Mouse (Mus musculus): ENCODE measurements around the gene Crtc3. TPM values are rescaled to one million over a fixed set of nuclear protein-coding genes. Genes with fewer than 3 reads are reported as not detected.

Gene Crtc3
- polyA plus RNA-seq, 1 experiment from 2014 or later: 16.1 TPM

GRCm38 (mm10) chr7:80606435-80606834 lies 82.2 kb downstream of the Crtc3 start:
- no peaks in the 10 kb centered on the region for H3K27me3 ChIP-seq (replicated peaks; ENCODE audit: control insufficient read depth, insufficient read depth, low read length)
- peaks cover 7% of the 10 kb centered on the region for H3K36me3 ChIP-seq (ENCODE audit: control insufficient read depth, insufficient read depth, low read length)
- H3K9me3 ChIP-seq (ENCODE audit: control insufficient read depth, low read length): no peaks in the 10 kb centered on the region
- no peaks in the 10 kb centered on the region for H3K4me1 ChIP-seq (ENCODE audit: control insufficient read depth, insufficient read depth, low read depth, low read length)
- no peak overlapping the region for H3K4me2 ChIP-seq (ENCODE audit: low read length)
- 76% methylated on average over 4 of the region's 4 CpGs for WGBS
- H3K4me3 ChIP-seq (ENCODE audit: low read length): no peak overlapping the region
- H3K27ac ChIP-seq (ENCODE audit: low read depth, low read length): no peak overlapping the region
- no peak overlapping the region for H3K9ac ChIP-seq (ENCODE audit: low read depth, low read length)
- no peak for ATAC-seq

DNA sequence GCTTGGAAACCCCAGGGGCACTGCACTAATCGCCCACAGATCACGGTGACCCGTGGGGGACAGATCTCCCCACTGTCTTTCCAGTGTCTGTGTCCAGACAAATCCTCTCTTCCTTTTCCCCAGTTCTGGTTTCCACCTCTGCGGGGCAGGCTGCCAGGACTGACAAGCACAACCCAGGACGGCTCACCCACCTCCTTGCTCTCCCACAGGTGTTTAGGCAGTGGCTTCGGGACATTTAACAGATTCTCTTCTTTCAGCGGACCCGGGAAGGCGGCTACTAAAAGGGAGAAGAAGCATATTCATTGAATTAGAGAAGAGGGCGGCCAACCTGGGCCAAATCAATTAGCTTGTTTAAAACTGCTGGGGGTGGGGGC lies 83.1 kb downstream of the Crtc3 start:
- ATAC-seq: no peak
- Histone ChIP-seq H3K4me2 (ENCODE audit: low read length) (no peak overlapping the region), H3K27me3 (replicated peaks; ENCODE audit: control insufficient read depth, insufficient read depth, low read length) (no peaks in the 10 kb centered on the region), H3K4me1 (ENCODE audit: control insufficient read depth, insufficient read depth, low read depth, low read length) (no peaks in the 10 kb centered on the region), H3K9ac (ENCODE audit: low read depth, low read length) (no peak overlapping the region), H3K27ac (ENCODE audit: low read depth, low read length) (no peak overlapping the region), H3K9me3 (ENCODE audit: control insufficient read depth, low read length) (no peaks in the 10 kb centered on the region), H3K36me3 (ENCODE audit: control insufficient read depth, insufficient read depth, low read length) (peaks cover 9% of the 10 kb centered on the region), H3K4me3 (ENCODE audit: low read length) (no peak overlapping the region)
- WGBS: 15% methylated on average over 10 of the region's 10 CpGs

DNA sequence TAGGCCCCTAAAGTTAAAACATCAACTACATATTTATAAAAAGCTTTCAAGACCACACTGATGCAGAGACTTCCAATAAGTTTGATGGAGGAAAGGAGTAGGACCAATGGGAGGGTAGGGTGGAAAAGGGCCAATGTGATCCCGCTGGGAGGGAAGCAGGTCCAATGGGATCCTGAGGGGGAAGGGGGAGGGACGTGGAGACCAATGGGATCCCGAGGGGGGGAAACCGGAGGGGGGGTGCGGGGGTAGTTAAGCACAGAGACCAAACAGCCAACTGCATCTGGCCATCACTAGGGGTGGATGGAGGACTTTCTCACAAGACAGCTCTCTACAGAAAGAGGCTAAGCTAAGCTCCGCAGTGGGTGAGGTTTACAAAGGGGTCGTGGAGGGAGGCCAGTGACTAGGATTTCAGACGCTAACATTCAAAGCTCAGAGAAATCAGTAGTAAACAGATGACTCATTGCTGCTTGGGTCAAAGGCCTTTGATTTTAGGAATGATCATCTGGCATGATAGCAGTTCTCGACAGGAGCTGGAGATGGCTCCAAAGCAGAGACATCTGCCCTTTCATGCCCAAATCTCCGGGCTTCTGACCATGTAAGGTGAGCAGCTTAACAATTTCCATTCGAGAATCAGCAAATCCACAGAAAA lies 83.6 kb downstream of the Crtc3 start:
- Histone ChIP-seq H3K9ac (ENCODE audit: low read depth, low read length) (no peak overlapping the region), H3K27ac (ENCODE audit: low read depth, low read length) (no peak overlapping the region), H3K9me3 (ENCODE audit: control insufficient read depth, low read length) (no peaks in the 10 kb centered on the region), H3K4me3 (ENCODE audit: low read length) (no peak overlapping the region), H3K4me2 (ENCODE audit: low read length) (no peak overlapping the region), H3K27me3 (replicated peaks; ENCODE audit: control insufficient read depth, insufficient read depth, low read length) (no peaks in the 10 kb centered on the region), H3K36me3 (ENCODE audit: control insufficient read depth, insufficient read depth, low read length) (peaks cover 12% of the 10 kb centered on the region), H3K4me1 (ENCODE audit: control insufficient read depth, insufficient read depth, low read depth, low read length) (no peaks in the 10 kb centered on the region)
- ATAC-seq: no peak
- WGBS: 51% methylated on average over 11 of the region's 11 CpGs

- no peak for ATAC-seq
- 87% methylated on average over 1 of the region's 1 CpGs for WGBS
- Histone ChIP-seq H3K9ac (ENCODE audit: low read depth, low read length) (no peak overlapping the region), H3K36me3 (ENCODE audit: control insufficient read depth, insufficient read depth, low read length) (peaks cover 23% of the 10 kb centered on the region), H3K4me3 (ENCODE audit: low read length) (no peak overlapping the region), H3K4me2 (ENCODE audit: low read length) (no peak overlapping the region), H3K27ac (ENCODE audit: low read depth, low read length) (no peak overlapping the region), H3K9me3 (ENCODE audit: control insufficient read depth, low read length) (no peaks in the 10 kb centered on the region), H3K4me1 (ENCODE audit: control insufficient read depth, insufficient read depth, low read depth, low read length) (no peaks in the 10 kb centered on the region), H3K27me3 (replicated peaks; ENCODE audit: control insufficient read depth, insufficient read depth, low read length) (no peaks in the 10 kb centered on the region)
These were observed 86.1 kb downstream of the Crtc3 start for GRCm38 (mm10) chr7:80602574-80602973.

DNA sequence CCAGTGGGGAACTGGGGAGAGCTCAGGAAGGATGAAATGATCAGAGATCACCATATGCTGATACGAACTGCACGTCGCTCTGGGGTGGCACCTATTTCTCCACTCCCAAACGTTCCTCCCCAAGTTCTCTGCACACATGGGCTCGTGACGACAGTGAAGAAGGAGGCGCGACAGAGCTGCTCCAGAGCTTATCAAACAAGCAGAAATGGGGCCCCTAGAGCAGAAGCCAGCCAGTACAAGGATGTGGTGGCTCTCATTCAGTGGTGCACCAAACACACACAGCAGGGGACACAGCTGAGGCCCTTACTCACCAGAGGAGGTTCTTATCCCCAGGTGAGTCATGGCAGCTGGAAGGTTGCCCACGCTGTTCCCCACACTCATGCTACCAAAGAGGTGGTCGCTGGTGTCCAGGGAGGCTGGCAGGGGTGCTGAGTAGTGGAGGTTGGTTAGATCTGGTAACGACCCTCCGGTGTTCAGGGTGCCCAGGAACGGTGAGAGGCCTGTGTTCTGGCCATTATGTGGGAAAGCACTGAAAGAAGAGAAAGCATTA lies 90.2 kb downstream of the Crtc3 start:
- peaks cover 26% of the 10 kb centered on the region for H3K36me3 ChIP-seq (ENCODE audit: control insufficient read depth, insufficient read depth, low read length)

DNA sequence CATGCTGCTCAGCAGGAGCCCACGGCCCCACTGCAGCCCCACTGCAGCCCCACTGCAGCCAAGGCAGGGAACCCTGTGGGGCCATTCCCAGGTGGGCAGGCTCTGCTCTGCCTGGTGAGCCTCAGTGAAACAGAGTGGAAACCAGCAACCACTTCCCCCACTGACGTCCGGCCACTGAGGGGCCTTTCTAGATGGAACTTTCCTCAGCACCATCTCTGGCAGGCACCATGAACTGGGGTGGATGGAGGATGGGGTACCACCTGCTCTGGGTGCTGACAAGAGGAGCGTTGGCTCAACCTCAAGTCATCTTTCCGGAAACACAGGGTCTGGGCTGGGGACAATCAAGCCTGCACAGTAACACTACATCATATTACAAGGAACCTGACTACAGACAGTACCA lies 90.8 kb downstream of the Crtc3 start:
- ATAC-seq: no peak
- Histone ChIP-seq H3K4me1 (ENCODE audit: control insufficient read depth, insufficient read depth, low read depth, low read length) (no peaks in the 10 kb centered on the region), H3K4me2 (ENCODE audit: low read length) (no peak overlapping the region), H3K27me3 (replicated peaks; ENCODE audit: control insufficient read depth, insufficient read depth, low read length) (no peaks in the 10 kb centered on the region), H3K9ac (ENCODE audit: low read depth, low read length) (no peak overlapping the region), H3K27ac (ENCODE audit: low read depth, low read length) (no peak overlapping the region), H3K9me3 (ENCODE audit: control insufficient read depth, low read length) (no peaks in the 10 kb centered on the region), H3K4me3 (ENCODE audit: low read length) (no peak overlapping the region), H3K36me3 (ENCODE audit: control insufficient read depth, insufficient read depth, low read length) (peaks cover 28% of the 10 kb centered on the region)
- WGBS: 94% methylated on average over 5 of the region's 5 CpGs

More for the DNA sequence above, 90.2 kb downstream of the Crtc3 start:
- H3K9ac ChIP-seq (ENCODE audit: low read depth, low read length): no peak overlapping the region
- H3K9me3 ChIP-seq (ENCODE audit: control insufficient read depth, low read length): no peaks in the 10 kb centered on the region
- no peak overlapping the region for H3K4me2 ChIP-seq (ENCODE audit: low read length)
- no peak for ATAC-seq
- WGBS: 89% methylated on average over 13 of the region's 13 CpGs
- H3K27me3 ChIP-seq (replicated peaks; ENCODE audit: control insufficient read depth, insufficient read depth, low read length): no peaks in the 10 kb centered on the region
- no peak overlapping the region for H3K4me3 ChIP-seq (ENCODE audit: low read length)
- no peaks in the 10 kb centered on the region for H3K4me1 ChIP-seq (ENCODE audit: control insufficient read depth, insufficient read depth, low read depth, low read length)
- no peak overlapping the region for H3K27ac ChIP-seq (ENCODE audit: low read depth, low read length)

GRCm38 (mm10) chr7:80589054-80589746 lies 99.5 kb downstream of the Crtc3 start:
- no peaks in the 10 kb centered on the region for H3K27me3 ChIP-seq (replicated peaks; ENCODE audit: control insufficient read depth, insufficient read depth, low read length)
- 0 out of 2 replicates have a peak, but pooled peaks have one; percentile 38 for ATAC-seq

GRCm38 (mm10) chr7:80587684-80588083 lies 101.0 kb downstream of the Crtc3 start:
- Histone ChIP-seq H3K4me2 (ENCODE audit: low read length) (peak overlapping the region; percentile 12; the same call in 1 of the 2 replicates), H3K4me3 (ENCODE audit: low read length) (no peak overlapping the region), H3K36me3 (ENCODE audit: control insufficient read depth, insufficient read depth, low read length) (peaks cover 37% of the 10 kb centered on the region), H3K9ac (ENCODE audit: low read depth, low read length) (peak overlapping the region; percentile 6; the same call in 1 of the 2 replicates), H3K27ac (ENCODE audit: low read depth, low read length) (no peak overlapping the region), H3K4me1 (ENCODE audit: control insufficient read depth, insufficient read depth, low read depth, low read length) (peaks cover 6% of the 10 kb centered on the region; the same call in 1 of the 2 replicates), H3K27me3 (replicated peaks; ENCODE audit: control insufficient read depth, insufficient read depth, low read length) (no peaks in the 10 kb centered on the region), H3K9me3 (ENCODE audit: control insufficient read depth, low read length) (no peaks in the 10 kb centered on the region)
- ATAC-seq: 0 out of 2 replicates have a peak, but pooled peaks have one; percentile 18
- 38% methylated on average over 10 of the region's 10 CpGs for WGBS

More at GRCm38 (mm10) chr7:80589054-80589746, 99.5 kb downstream of the Crtc3 start:
- 86% methylated on average over 16 of the region's 16 CpGs for WGBS
- no peak overlapping the region for H3K27ac ChIP-seq (ENCODE audit: low read depth, low read length)
- H3K4me2 ChIP-seq (ENCODE audit: low read length): no peak overlapping the region
- no peak overlapping the region for H3K9ac ChIP-seq (ENCODE audit: low read depth, low read length)
- no peak overlapping the region for H3K4me3 ChIP-seq (ENCODE audit: low read length)
- H3K9me3 ChIP-seq (ENCODE audit: control insufficient read depth, low read length): no peaks in the 10 kb centered on the region
- peaks cover 43% of the 10 kb centered on the region for H3K36me3 ChIP-seq (ENCODE audit: control insufficient read depth, insufficient read depth, low read length)
- peaks cover 6% of the 10 kb centered on the region; the same call in 1 of the 2 replicates for H3K4me1 ChIP-seq (ENCODE audit: control insufficient read depth, insufficient read depth, low read depth, low read length)

Data from hindbrain, embryonic 16.5 days (tissue).